Mouse (Mus musculus): ENCODE data around the gene Eif3i. TPM values are rescaled to one million over a fixed set of nuclear protein-coding genes. Genes with fewer than 3 reads are reported as not detected.

The Eif3i gene
- total and polyA plus RNA-seq, 3 experiments = 446 to 753 (median 667) TPM

- H3K9me3 ChIP-seq (replicated peaks; ENCODE audit: low read length) = no peaks in the 10 kb centered on the region
- peak overlapping the region; percentile 1; the same call in 1 of the 2 replicates for H3K9ac ChIP-seq (ENCODE audit: insufficient read depth, low read depth)
- no peak for TF ChIP-seq ZKSCAN1 (IDR thresholded peaks at IDR 0.05; ENCODE audit: borderline replicate concordance, low read depth, low read length)
- no peak for TF ChIP-seq GABPA (IDR thresholded peaks at IDR 0.05; ENCODE audit: insufficient replicate concordance, low read depth, low read length)
- no peak for TF ChIP-seq TBP (conservative IDR thresholded peaks at IDR 0.05; ENCODE audit: low read depth, low read length)
- no peak for TF ChIP-seq POLR2AphosphoS2 (IDR thresholded peaks at IDR 0.05; ENCODE audit: low read depth, low read length)
- TF ChIP-seq BHLHE40 (IDR thresholded peaks at IDR 0.05; ENCODE audit: low read depth, low read length) = no peak
- TF ChIP-seq RAD21 (IDR thresholded peaks at IDR 0.05; ENCODE audit: low read depth, low read length) = peak; percentile 93
- TF ChIP-seq POLR2A (IDR thresholded peaks at IDR 0.05; ENCODE audit: low read depth, low read length) = no peak; the same call in 1 of the 2 replicates
- no peak for TF ChIP-seq ETS1 (conservative IDR thresholded peaks at IDR 0.05; ENCODE audit: low read depth, low read length)
- TF ChIP-seq CHD2 (IDR thresholded peaks at IDR 0.05; ENCODE audit: low read length) = no peak
- 0 out of 2 replicates have a peak, but pooled peaks have one; percentile 13 for TF ChIP-seq TCF12 (IDR thresholded peaks at IDR 0.05; ENCODE audit: low read depth, low read length)
- no peak for TF ChIP-seq HCFC1 (IDR thresholded peaks at IDR 0.05; ENCODE audit: low read depth, low read length)
- peak; percentile 60; the same call in 1 of the 2 replicates for TF ChIP-seq NRF1 (IDR thresholded peaks at IDR 0.05; ENCODE audit: low read depth, low read length)
- no peak for TF ChIP-seq ZNF384 (IDR thresholded peaks at IDR 0.05; ENCODE audit: low read depth, low read length)
- peak; percentile 94 for TF ChIP-seq SMC3 (IDR thresholded peaks at IDR 0.05; ENCODE audit: low read depth, low read length)
- TF ChIP-seq ELF1 (IDR thresholded peaks at IDR 0.05; ENCODE audit: low read depth, low read length) = peak; percentile 74
- no peak for TF ChIP-seq MAZ (IDR thresholded peaks at IDR 0.05; ENCODE audit: low read depth, low read length)
- TF ChIP-seq CTCF (conservative IDR thresholded peaks at IDR 0.05 in 1 of 2, IDR thresholded peaks at IDR 0.05 in 1 of 2; ENCODE audit: low read depth in 2 of 2, low read length in 2 of 2) = peak; percentile 81 to 95
- TF ChIP-seq KAT2A (IDR thresholded peaks at IDR 0.05; ENCODE audit: insufficient replicate concordance, low read length) = no peak
- TF ChIP-seq CHD1 (IDR thresholded peaks at IDR 0.05; ENCODE audit: low read depth, low read length) = no peak
- TF ChIP-seq MYC (IDR thresholded peaks at IDR 0.05; ENCODE audit: low read depth, low read length) = peak; percentile 37; the same call in 1 of the 2 replicates
- TF ChIP-seq ZC3H11A (IDR thresholded peaks at IDR 0.05; ENCODE audit: low read depth, low read length) = peak; percentile 81
- TF ChIP-seq IRF4 (IDR thresholded peaks at IDR 0.05; ENCODE audit: low read depth, low read length) = peak; percentile 45; the same call in 1 of the 2 replicates
- no peak for TF ChIP-seq SIN3A (IDR thresholded peaks at IDR 0.05; ENCODE audit: low read length)
- no peak for TF ChIP-seq MAFK (IDR thresholded peaks at IDR 0.05; ENCODE audit: insufficient replicate concordance, low read length)
- TF ChIP-seq USF2 (conservative IDR thresholded peaks at IDR 0.05; ENCODE audit: low read depth, low read length) = 0 out of 2 replicates have a peak, but pooled peaks have one; percentile 3
- no peak for TF ChIP-seq MEF2A (IDR thresholded peaks at IDR 0.05; ENCODE audit: borderline replicate concordance, low read depth, low read length)
- no peaks in the 10 kb centered on the region for H3K79me2 ChIP-seq (replicated peaks; ENCODE audit: control insufficient read depth, extremely low read depth, insufficient read depth, poor library complexity, severe bottlenecking)
- dilution Hi-C loops (cut with MboI; ENCODE audit: extremely low pct_ligation_motif_present, extremely low pct_unique_long_range_greater_than_20kb, low sequenced_read_pairs) = no loop called here
- peak; percentile 95 for DNase-seq (ENCODE audit: extremely low read depth)
- no peak overlapping the region for H3K4me2 ChIP-seq (ENCODE audit: insufficient read depth, low read depth, poor library complexity, severe bottlenecking)
- peak overlapping the region in 1 of 3 experiments; percentile 19 for H3K4me3 ChIP-seq (replicated peaks in 1 of 3; ENCODE audit: low read depth in 2 of 3, low read length in 2 of 3, poor library complexity in 1 of 3)
- H3K36me3 ChIP-seq (replicated peaks in 1 of 2; ENCODE audit: control insufficient read depth in 1 of 2, insufficient read depth in 1 of 2, low read length in 1 of 2) = peaks cover 45 to 81% of the 10 kb centered on the region in 2 experiments
- peak overlapping the region; percentile 33; the same call in 1 of the 2 replicates for H3K27ac ChIP-seq (ENCODE audit: insufficient read depth, low read depth)
- H3K4me1 ChIP-seq (ENCODE audit: control insufficient read depth in 1 of 2, insufficient read depth in 2 of 2) = peaks cover 6 to 49% of the 10 kb centered on the region in 2 experiments
- in situ Hi-C loops (cut with MboI; ENCODE audit: low pct_ligation_motif_present, low pct_unique_long_range_greater_than_20kb, low sequenced_read_pairs) = loop anchor here (5.0 to 25.0 kb wide), 2 partner anchors 56 to 246 kb away; no protein-coding TSS in a partner anchor
- no peaks in the 10 kb centered on the region for H3K27me3 ChIP-seq (replicated peaks)
Measured at GRCm38 (mm10) chr4:129608426-129609025, 8.1 kb upstream of the Eif3i start.

Data from CH12.LX (cell line).